Mouse (Mus musculus) right cerebral cortex, adult 18-20 months (tissue): Measurements from ENCODE around the gene Oma1.

ENCODE experiments used
- DNase-seq: peaks from one replicate; pipeline ENCODE4 v3.0.0; 2022; ENCODE audit warnings: mixed read lengths

Oma1 gene

DNA sequence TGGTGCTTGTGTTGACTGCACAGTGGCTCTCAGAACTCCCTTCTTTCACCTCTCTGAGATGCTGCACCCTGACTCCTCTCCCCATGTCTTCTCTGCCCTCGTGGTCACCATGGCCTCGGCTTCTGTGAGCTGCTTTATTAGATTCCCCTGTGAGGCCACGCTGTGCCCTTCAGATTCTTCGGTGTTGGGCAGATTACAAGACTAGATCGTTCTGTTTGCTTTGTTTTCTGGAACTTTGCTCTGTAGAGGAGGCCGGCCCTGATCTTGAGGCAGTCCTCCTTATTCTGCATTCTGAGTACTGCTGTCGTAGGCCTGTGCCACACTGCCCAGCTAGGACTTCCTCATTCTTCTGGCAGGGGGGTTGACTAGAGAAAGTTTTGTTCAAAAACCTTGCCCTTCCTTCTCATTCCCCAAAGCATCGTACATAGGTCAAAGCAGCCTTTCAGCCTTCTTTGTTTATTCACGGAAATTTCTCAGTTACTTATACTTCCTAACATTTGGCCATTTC is 45.4 kb downstream of the Oma1 start:
- no peak for DNase-seq

GRCm38 (mm10) chr4:103382171-103382570 is 68.6 kb downstream of the Oma1 start:
- DNase-seq: no peak

GRCm38 (mm10) chr4:103385031-103385430 is 71.4 kb downstream of the Oma1 start:
- DNase-seq: no peak

DNA sequence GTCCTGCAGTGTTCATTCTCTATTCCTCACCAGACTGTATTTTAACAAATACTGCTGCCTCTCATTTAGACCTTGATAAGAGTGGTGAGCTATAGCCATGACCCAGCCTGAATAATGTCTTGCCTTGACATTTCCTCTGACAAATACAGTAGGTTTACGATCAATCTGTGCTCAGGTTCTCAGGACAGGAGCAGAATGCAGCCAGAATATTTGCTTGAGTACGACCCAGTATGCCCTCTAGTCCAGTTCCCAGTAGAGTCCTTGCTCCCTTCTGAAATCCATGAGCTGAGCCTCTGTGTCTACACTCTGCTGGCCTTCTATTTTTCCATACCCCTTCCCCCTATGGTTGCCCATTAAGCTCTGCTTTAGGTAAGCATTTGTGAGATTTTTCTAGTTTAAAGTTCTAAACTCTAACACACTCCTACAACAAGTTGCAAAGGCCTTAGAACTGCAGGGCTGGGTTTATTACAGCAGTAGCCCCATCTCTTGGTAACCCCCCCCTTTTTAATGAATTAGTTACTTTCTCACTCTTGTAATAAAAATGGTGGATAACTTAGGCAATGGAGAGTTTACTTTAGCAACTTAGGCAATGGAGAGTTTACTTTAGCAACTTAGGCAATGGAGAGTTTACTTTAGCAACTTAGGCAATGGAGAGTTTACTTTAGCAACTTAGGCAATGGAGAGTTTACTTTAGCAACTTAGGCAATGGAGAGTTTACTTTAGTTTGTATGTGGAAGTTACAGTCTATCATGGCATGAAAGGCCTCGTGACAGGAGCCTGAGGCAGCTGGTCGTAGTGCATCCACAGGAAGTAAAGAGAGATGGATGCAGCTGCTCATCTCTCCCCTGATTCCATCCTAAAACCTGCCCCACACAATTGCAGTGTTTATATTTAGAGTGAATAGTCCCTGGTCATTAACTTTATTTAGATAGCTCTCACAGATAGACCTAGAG is 72.5 kb downstream of the Oma1 start:
- DNase-seq: no peak

- DNase-seq: no peak
Observed at GRCm38 (mm10) chr4:103387292-103387691, 73.7 kb downstream of the Oma1 start.

DNA sequence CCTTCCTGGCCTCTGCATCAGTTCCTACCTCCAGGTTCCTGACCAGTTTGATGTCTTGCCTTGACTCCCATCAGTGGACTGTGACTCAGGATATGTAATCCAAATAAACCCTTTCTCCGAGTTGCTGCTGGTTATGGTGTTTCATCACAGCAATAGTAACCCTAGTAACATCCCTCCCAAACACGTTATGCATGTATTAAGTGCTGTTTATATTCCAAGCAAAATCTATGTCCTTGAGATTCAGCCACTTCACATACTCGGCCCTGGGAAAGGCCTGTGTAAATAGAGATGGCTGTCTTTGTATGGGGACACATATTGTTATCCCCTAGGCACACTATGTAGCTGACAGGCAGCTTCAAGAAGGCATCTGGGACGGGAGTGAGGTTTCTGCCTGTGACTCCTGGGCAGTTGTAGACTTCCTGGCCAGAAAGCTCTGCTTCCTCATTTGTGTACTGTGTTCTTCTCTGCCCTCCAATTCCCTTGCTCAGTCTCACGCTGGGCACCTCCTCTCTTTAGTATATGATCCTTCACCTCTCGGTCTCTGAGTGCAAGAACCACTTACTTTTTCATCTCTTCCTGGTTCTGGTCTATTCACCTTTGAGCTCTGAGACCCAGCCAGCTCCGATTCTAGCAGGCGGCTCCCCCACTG is 75.0 kb downstream of the Oma1 start:
- DNase-seq: no peak

DNA sequence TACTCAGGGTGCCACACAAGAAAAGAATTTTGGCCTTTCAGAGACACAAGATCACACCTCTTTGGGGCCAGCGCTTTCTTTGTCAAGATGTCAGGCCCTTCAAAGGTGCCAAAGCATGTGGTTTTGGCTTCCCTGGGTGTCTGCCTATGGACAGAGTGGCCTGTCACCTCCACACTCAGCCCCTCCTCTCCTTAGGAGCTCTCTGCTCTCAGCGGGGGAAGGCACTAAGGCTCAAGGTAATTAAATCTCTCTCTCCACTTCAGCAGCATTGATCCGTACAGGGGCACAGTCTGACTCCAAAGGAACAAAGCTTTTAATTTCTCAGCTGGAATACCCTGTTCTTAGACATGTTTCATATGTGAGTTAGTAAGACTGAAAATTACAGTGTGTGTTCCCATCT is 76.0 kb downstream of the Oma1 start:
- DNase-seq: no peak

DNA sequence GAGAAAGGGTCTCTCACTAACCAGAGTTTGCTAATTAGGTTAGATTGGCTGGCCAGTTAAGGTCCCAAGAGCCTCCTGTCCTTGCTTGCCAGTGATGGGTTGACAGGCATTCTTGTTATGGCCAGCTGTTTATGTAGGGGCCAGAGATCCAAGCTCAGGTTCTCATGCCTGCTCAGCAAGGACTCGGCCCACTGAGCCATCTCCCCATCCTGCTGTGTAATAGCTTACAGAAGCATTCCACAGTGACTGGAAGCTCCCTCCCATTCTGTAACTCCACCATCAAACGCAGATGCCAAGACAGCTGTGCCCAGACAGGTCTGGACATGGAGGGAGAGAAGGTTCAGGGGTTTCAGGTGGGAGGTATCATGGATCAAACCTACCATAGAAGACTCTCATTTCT is 76.9 kb downstream of the Oma1 start:
- no peak for DNase-seq

- DNase-seq: no peak
Observed at GRCm38 (mm10) chr4:103395066-103395465, 81.5 kb downstream of the Oma1 start.

GRCm38 (mm10) chr4:103395905-103396304 is 82.3 kb downstream of the Oma1 start:
- no peak for DNase-seq

GRCm38 (mm10) chr4:103396876-103397275 is 83.3 kb downstream of the Oma1 start:
- DNase-seq: no peak

- DNase-seq: no peak
Observed at GRCm38 (mm10) chr4:103402581-103402980, 89.0 kb downstream of the Oma1 start.

DNA sequence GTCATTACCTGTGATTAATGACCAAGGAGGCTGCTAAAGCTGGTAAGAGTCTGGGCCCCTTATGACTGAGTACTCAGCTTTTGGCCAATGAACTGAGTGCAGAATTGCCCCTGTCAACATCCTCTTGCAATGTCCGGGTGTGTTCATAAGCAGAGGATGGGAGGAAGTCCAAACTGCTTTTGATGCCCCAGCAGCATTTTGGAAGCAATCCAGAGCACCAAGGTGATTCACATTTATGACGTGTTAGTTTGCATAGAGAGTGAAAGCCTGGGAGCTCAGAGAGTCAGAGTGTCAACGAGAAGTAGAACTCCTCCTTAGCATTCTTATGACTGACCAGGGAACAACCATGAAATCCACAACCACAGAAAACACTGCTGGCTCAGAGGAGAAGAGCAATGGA is 91.7 kb downstream of the Oma1 start:
- DNase-seq: no peak

DNA sequence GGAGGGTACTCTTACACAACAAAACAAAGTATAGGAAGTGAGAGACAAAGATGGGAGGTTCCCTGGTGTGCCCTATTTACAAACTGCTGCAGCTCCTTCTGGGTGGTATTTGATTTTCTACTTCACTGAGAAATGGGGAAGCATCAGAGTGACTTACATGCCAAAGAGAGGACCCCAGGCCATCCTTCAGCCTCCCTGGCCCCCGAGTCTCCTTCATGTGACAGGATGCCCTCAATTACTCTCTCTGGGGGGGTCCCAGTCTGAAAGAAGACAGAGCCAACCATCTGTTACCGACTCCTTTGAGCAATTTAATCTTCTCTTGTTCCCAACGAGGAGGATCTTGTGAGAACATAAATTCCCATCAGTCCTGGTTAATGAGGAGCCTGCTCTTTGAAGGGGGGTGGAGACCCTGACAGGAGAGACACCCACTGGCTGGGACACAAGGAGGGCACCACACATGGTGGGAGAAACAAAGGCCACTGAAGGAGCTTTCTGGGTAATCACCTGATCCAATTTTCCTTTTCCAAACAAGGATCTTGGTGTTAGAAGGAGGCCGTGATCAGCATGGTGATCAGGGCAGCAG is 96.7 kb downstream of the Oma1 start:
- no peak for DNase-seq
